Mouse (Mus musculus) small intestine, adult 2 months (tissue): Measurements from ENCODE around the gene Chmp2a. TPM values are rescaled to one million over a fixed set of nuclear protein-coding genes. Genes with fewer than 3 reads are reported as not detected.

ENCODE experiments used
- H3K27ac ChIP-seq: fragments of 200-500 bp; 2 replicates; pipeline ENCODE4 v1.5.1; 2012; ENCODE audit warnings: low read depth, low read length, control low read depth, inconsistent platforms; ENCODE audit not compliant: insufficient read depth
- H3K27me3 ChIP-seq: fragments of 200-500 bp; 2 replicates; pipeline ENCODE4 v1.6.1; 2012; ENCODE audit warnings: mild to moderate bottlenecking, moderate library complexity, low read length, inconsistent platforms; ENCODE audit not compliant: control insufficient read depth, insufficient read depth
- H3K36me3 ChIP-seq: fragments of 200-500 bp; 2 replicates; pipeline ENCODE4 v1.6.1; 2012; ENCODE audit warnings: mild to moderate bottlenecking, low read length, control low read depth, inconsistent platforms; ENCODE audit not compliant: control insufficient read depth, insufficient read depth
- H3K4me1 ChIP-seq: fragments of 200-500 bp; 2 replicates; pipeline ENCODE4 v1.6.1; 2012; ENCODE audit warnings: low read length, inconsistent platforms, mixed read lengths; ENCODE audit not compliant: control insufficient read depth, insufficient read depth, insufficient read length
- H3K4me3 ChIP-seq: fragments of 200-500 bp; 2 replicates; pipeline ENCODE4 v1.5.1; 2012; ENCODE audit warnings: low read depth, mild to moderate bottlenecking, control low read depth, inconsistent platforms, low read length, moderate library complexity
- CTCF ChIP-seq: fragments of 200-500 bp; IDR thresholded peaks from 2 replicates; pipeline ENCODE4 v1.5.1; 2012; ENCODE audit warnings: low read depth, mild to moderate bottlenecking, control low read depth, inconsistent platforms, low read length, moderate library complexity, mixed read lengths; ENCODE audit not compliant: insufficient replicate concordance, insufficient read length; ENCODE audit errors: extremely low read depth
- POLR2A ChIP-seq: fragments of 200-500 bp; IDR thresholded peaks from 2 replicates; pipeline ENCODE4 v1.6.1; 2012; ENCODE audit warnings: low read depth, mild to moderate bottlenecking, control low read depth, inconsistent platforms, low read length, moderate library complexity
- WGBS: fragments of 180-500 bp; shearing (Covaris S2); methylation state at CpG from one replicate; pipeline ENCODE4 v1.1.7; 2018; 5-methylcytosine and 5-hydroxymethylcytosine counted together
- polyA plus RNA-seq: library from polyadenylated mRNA; depleted of rRNA; stranded (reverse); fragments of >200 nt; gene quantifications from 2 replicates; pipeline ENCODE4 v1.2.3, GENCODE M21; 2012; rRNA removed

The Chmp2a gene
- polyA plus RNA-seq, 1 experiment = 102 TPM

GRCm38 (mm10) chr7:12998053-12998452 is 36.6 kb downstream of the Chmp2a start, which contains the start of gene Slc27a5:
Slc27a5 (minus strand) TSS chr7:12998192.
- 42% methylated on average over 5 of the region's 5 CpGs for WGBS
- Histone ChIP-seq H3K4me3 (no peak within 1 kb of the TSS), H3K36me3 (no peaks in the 10 kb centered on the region), H3K27ac (no peak within 1 kb of the TSS), H3K4me1 (peaks cover 2% of the 10 kb centered on the region), H3K27me3 (no peaks in the 10 kb centered on the region)
- no peak for TF ChIP-seq POLR2A
- no peak for TF ChIP-seq CTCF

GRCm38 (mm10) chr7:12997230-12997629 is 37.4 kb downstream of the Chmp2a start:
- 77% methylated on average over 5 of the region's 5 CpGs for WGBS
- TF ChIP-seq CTCF = no peak
- no peak overlapping the region for H3K27ac ChIP-seq

GRCm38 (mm10) chr7:12995862-12996261 is 38.7 kb downstream of the Chmp2a start:
- Histone ChIP-seq H3K27ac (no peak overlapping the region), H3K4me3 (no peak overlapping the region), H3K27me3 (no peaks in the 10 kb centered on the region), H3K4me1 (peaks cover 2% of the 10 kb centered on the region), H3K36me3 (no peaks in the 10 kb centered on the region)
- TF ChIP-seq POLR2A = no peak
- no peak for TF ChIP-seq CTCF

More at GRCm38 (mm10) chr7:12997230-12997629, 37.4 kb downstream of the Chmp2a start:
- Histone ChIP-seq H3K4me1 (peaks cover 2% of the 10 kb centered on the region), H3K27me3 (no peaks in the 10 kb centered on the region), H3K36me3 (no peaks in the 10 kb centered on the region), H3K4me3 (no peak overlapping the region)

- TF ChIP-seq CTCF (no peak), POLR2A (no peak)
- 87% methylated on average over 10 of the region's 10 CpGs for WGBS
- Histone ChIP-seq H3K27me3 (no peaks in the 10 kb centered on the region), H3K4me1 (peaks cover 2% of the 10 kb centered on the region), H3K36me3 (no peaks in the 10 kb centered on the region), H3K27ac (no peak overlapping the region), H3K4me3 (no peak overlapping the region)
Measured at GRCm38 (mm10) chr7:12993148-12993547, 41.5 kb downstream of the Chmp2a start.

GRCm38 (mm10) chr7:12992222-12992621 is 42.4 kb downstream of the Chmp2a start:
- Histone ChIP-seq H3K27me3 (no peaks in the 10 kb centered on the region), H3K4me3 (no peak overlapping the region), H3K27ac (no peak overlapping the region), H3K36me3 (no peaks in the 10 kb centered on the region), H3K4me1 (no peaks in the 10 kb centered on the region)
- TF ChIP-seq CTCF (no peak), POLR2A (no peak)
- WGBS = 3% methylated on average over 3 of the region's 3 CpGs

- TF ChIP-seq CTCF = no peak
- H3K4me1 ChIP-seq = no peaks in the 10 kb centered on the region; the same call in 1 of the 2 replicates
- H3K27me3 ChIP-seq = no peaks in the 10 kb centered on the region
- H3K27ac ChIP-seq = no peak overlapping the region
- H3K4me3 ChIP-seq = no peak overlapping the region
- no peaks in the 10 kb centered on the region for H3K36me3 ChIP-seq
- WGBS = 80% methylated on average over 8 of the region's 8 CpGs
Measured at GRCm38 (mm10) chr7:12987409-12988189, 47.0 kb downstream of the Chmp2a start.

GRCm38 (mm10) chr7:12986906-12987305 is 47.7 kb downstream of the Chmp2a start:
- WGBS = 73% methylated on average over 8 of the region's 8 CpGs
- TF ChIP-seq POLR2A = no peak
- TF ChIP-seq CTCF = no peak
- no peaks in the 10 kb centered on the region; the same call in 1 of the 2 replicates for H3K4me1 ChIP-seq
- H3K27ac ChIP-seq = no peak overlapping the region
- H3K27me3 ChIP-seq = no peaks in the 10 kb centered on the region
- H3K4me3 ChIP-seq = no peak overlapping the region
- no peaks in the 10 kb centered on the region for H3K36me3 ChIP-seq

GRCm38 (mm10) chr7:12985724-12986123 is 48.9 kb downstream of the Chmp2a start:
- WGBS = 70% methylated on average over 1 of the region's 1 CpGs
- no peak overlapping the region for H3K4me3 ChIP-seq
- H3K27ac ChIP-seq = no peak overlapping the region
- no peaks in the 10 kb centered on the region; the same call in 1 of the 2 replicates for H3K4me1 ChIP-seq
- no peak for TF ChIP-seq CTCF
- TF ChIP-seq POLR2A = no peak
- H3K36me3 ChIP-seq = no peaks in the 10 kb centered on the region
- H3K27me3 ChIP-seq = no peaks in the 10 kb centered on the region

Other genes starting within 250 kb of the Chmp2a start
- gene Zscan18, start 231.2 kb downstream of the Chmp2a start, polyA plus RNA-seq = 0.15 and 0.24 TPM in 2 replicates
- 0.11 and 0.22 TPM in 2 replicates for gene Zfp329, start 215.9 kb downstream of the Chmp2a start, polyA plus RNA-seq
- gene Zfp110, start 200.0 kb downstream of the Chmp2a start, polyA plus RNA-seq = 3.3 and 5.3 TPM in 2 replicates
- 0.15 TPM in 2 replicates for gene Zfp128, start 153.6 kb downstream of the Chmp2a start, polyA plus RNA-seq
- gene Zscan22, start 137.0 kb downstream of the Chmp2a start, polyA plus RNA-seq = 4.0 and 5.6 TPM in 2 replicates
- 1,663 and 2,242 TPM in 2 replicates for gene Rps5, start 112.5 kb downstream of the Chmp2a start, polyA plus RNA-seq
- 0.22 and 0.41 TPM in 2 replicates for gene Rnf225, start 107.4 kb downstream of the Chmp2a start, polyA plus RNA-seq
- gene Zfp324, start 69.0 kb downstream of the Chmp2a start, polyA plus RNA-seq = 3.1 and 3.5 TPM in 2 replicates
- gene Zfp446, start 57.0 kb downstream of the Chmp2a start, polyA plus RNA-seq = 1.2 and 1.8 TPM in 2 replicates
- 0.19 TPM in 1 of 2 replicates, not detected in the other for gene Slc27a5, start 36.6 kb downstream of the Chmp2a start, polyA plus RNA-seq
- 101 and 195 TPM in 2 replicates for gene Trim28, start 35.7 kb downstream of the Chmp2a start, polyA plus RNA-seq
- 22.1 and 46.2 TPM in 2 replicates for gene Zbtb45, start 24.8 kb downstream of the Chmp2a start, polyA plus RNA-seq
- 56.0 and 93.7 TPM in 2 replicates for gene Ube2m, start 3.5 kb upstream of the Chmp2a start, polyA plus RNA-seq
- gene Mzf1, start 20.0 kb upstream of the Chmp2a start, polyA plus RNA-seq = 0.66 and 0.95 TPM in 2 replicates
- gene Vmn1r85, start 60.4 kb upstream of the Chmp2a start, polyA plus RNA-seq = not detected in 2 replicates
- gene Vmn1r86, start 85.1 kb upstream of the Chmp2a start, polyA plus RNA-seq = not detected in 2 replicates
- not detected in 2 replicates for gene Vmn1r87, start 105.3 kb upstream of the Chmp2a start, polyA plus RNA-seq
- not detected in 2 replicates for gene Vmn1r88, start 124.8 kb upstream of the Chmp2a start, polyA plus RNA-seq
- not detected in 2 replicates for gene Vmn1r89, start 178.2 kb upstream of the Chmp2a start, polyA plus RNA-seq
- gene Lig1, start 242.5 kb upstream of the Chmp2a start, polyA plus RNA-seq = 4.0 and 10.1 TPM in 2 replicates
- 1.7 and 2.4 TPM in 2 replicates for gene Zswim9, start 243.9 kb upstream of the Chmp2a start, polyA plus RNA-seq